In the genomic region with DNA sequence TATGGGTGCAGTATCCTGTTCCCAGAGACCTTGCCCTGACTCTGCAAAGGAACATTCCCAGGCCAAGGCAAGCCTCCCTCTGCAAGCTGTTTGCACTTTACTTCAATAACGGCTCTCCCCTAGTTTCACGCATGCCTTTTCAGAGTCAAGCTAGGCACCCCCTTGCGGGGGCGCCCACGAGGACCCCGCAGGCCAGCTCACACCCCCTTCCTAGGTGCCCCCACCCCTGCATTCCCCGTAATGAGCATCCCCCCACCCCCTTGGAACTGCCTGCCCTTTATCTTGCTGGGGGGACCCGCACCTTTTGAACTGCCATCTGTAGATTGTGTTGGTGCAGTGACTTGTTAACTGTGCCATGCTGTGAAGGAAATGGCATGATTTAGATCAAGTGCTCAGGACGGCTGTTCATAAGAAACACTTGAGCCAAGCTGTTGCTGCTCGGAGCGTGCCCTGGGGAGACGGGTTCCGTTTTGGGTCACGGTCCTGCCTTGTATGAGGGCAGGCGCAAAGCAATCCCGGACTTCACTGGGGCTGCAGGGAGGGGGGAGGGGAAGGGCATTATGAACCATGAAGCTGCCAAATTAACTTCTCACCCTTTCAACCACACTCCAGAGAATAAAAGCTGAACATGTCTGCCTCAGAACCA, we compare ENCODE assay signal across 9 mouse cellular contexts.
A peak's percentile ranks its signal among the peaks of the same experiment; 100 is the strongest.
DNase-seq lines count a peak whose midpoint lies in the region; ATAC-seq lines count a peak whose summit lies in the region.
"Had no signal": no experiment of that assay in that cellular context is flagged by ENCODE, and none has a peak within 500 bp of the region (broad histone marks: within the 10 kb centered on the region; RNA-seq: fewer than 3 reads in every experiment).

No protein-coding gene starts in this region.

- no peak for DNase-seq in kidney, adult 8-10 months
- DNase-seq in kidney, postnatal 36 days = peak; percentile 17 to 24
- no peak for DNase-seq in urinary bladder, postnatal 14 days (ENCODE audit: low spot score)
- no peak for DNase-seq in spleen, postnatal 36 days (ENCODE audit: low spot score in 2 of 2)
- no peak for DNase-seq in adrenal gland, adult 18-20 months (ENCODE audit: low spot score in 2 of 2)

- H3K4me3 ChIP-seq in kidney, embryonic 15.5 days (replicated peaks) = peak overlapping the region; percentile 23; the same call in 1 of the 2 replicates
- H3K4me3 ChIP-seq in embryonic facial prominence, embryonic 13.5 days = peak overlapping the region; percentile 24
- H3K4me3 ChIP-seq in neural tube, embryonic 13.5 days = peak overlapping the region; percentile 12

- H3K27me3 ChIP-seq in kidney, embryonic 15.5 days = no peaks in the 10 kb centered on the region
- peaks cover 27% of the 10 kb centered on the region for H3K27me3 ChIP-seq in embryonic facial prominence, embryonic 13.5 days
- peaks cover 12% of the 10 kb centered on the region; the same call in 1 of the 2 replicates for H3K27me3 ChIP-seq in neural tube, embryonic 13.5 days
- H3K27me3 ChIP-seq: Patski had no signal

- H3K36me3 ChIP-seq in kidney, embryonic 15.5 days = no peaks in the 10 kb centered on the region
- no peaks in the 10 kb centered on the region for H3K36me3 ChIP-seq in embryonic facial prominence, embryonic 13.5 days
- no peaks in the 10 kb centered on the region for H3K36me3 ChIP-seq in neural tube, embryonic 13.5 days

- peaks cover 13% of the 10 kb centered on the region for H3K4me1 ChIP-seq in kidney, embryonic 15.5 days
- peaks cover 32% of the 10 kb centered on the region for H3K4me1 ChIP-seq in embryonic facial prominence, embryonic 13.5 days
- H3K4me1 ChIP-seq in neural tube, embryonic 13.5 days (replicated peaks) = peaks cover 14% of the 10 kb centered on the region

- peak; percentile 65 for ATAC-seq in kidney, embryonic 15.5 days (replicated peaks; ENCODE audit: low FRiP score)
- ATAC-seq in embryonic facial prominence, embryonic 13.5 days (ENCODE audit: insufficient number of reproducible peaks, insufficient read depth, low FRiP score, low TSS enrichment, low read depth) = no peak
- ATAC-seq in neural tube, embryonic 13.5 days (ENCODE audit: low read depth) = peak; percentile 61; the same call in 1 of the 2 replicates
- ATAC-seq: Patski had no signal

- 5% methylated on average over 16 of the region's 16 CpGs for WGBS in kidney, embryonic 15.5 days
- WGBS in embryonic facial prominence, embryonic 13.5 days = 5% methylated on average over 16 of the region's 16 CpGs
- WGBS in neural tube, embryonic 13.5 days = 5% methylated on average over 16 of the region's 16 CpGs

- peak overlapping the region; percentile 47 for H3K4me2 ChIP-seq in kidney, embryonic 15.5 days
- H3K4me2 ChIP-seq in embryonic facial prominence, embryonic 13.5 days = peak overlapping the region; percentile 53
- H3K4me2 ChIP-seq in neural tube, embryonic 13.5 days = peak overlapping the region; percentile 53

- H3K9me3 ChIP-seq in kidney, embryonic 15.5 days (replicated peaks) = no peaks in the 10 kb centered on the region
- H3K9me3 ChIP-seq in embryonic facial prominence, embryonic 13.5 days = no peaks in the 10 kb centered on the region
- no peaks in the 10 kb centered on the region for H3K9me3 ChIP-seq in neural tube, embryonic 13.5 days

- H3K27ac ChIP-seq in kidney, embryonic 15.5 days = 0 out of 2 replicates have a peak overlapping the region, but pooled peaks have one; percentile 14
- H3K27ac ChIP-seq in embryonic facial prominence, embryonic 13.5 days = peak overlapping the region; percentile 33; the same call in 1 of the 2 replicates
- no peak overlapping the region for H3K27ac ChIP-seq in neural tube, embryonic 13.5 days (replicated peaks)

- 0 out of 2 replicates have a peak overlapping the region, but pooled peaks have one; percentile 2 for H3K9ac ChIP-seq in kidney, embryonic 15.5 days
- 0 out of 2 replicates have a peak overlapping the region, but pooled peaks have one; percentile 27 for H3K9ac ChIP-seq in embryonic facial prominence, embryonic 13.5 days
- H3K9ac ChIP-seq in neural tube, embryonic 13.5 days = no peak overlapping the region

Comparison
In these comparisons a context has a peak if more than half of its experiments do, and no peak if none do; other contexts are left out.
1. DNase-seq: peak in kidney, postnatal 36 days (2 of 2); none in kidney, adult 8-10 months (0 of 2), urinary bladder, postnatal 14 days (single experiment), spleen, postnatal 36 days (0 of 2) and adrenal gland, adult 18-20 months (0 of 2).
2. Peak in every context shown above with its lines, with median percentiles within 50 percentile points of each other: H3K4me2 ChIP-seq and H3K4me3 ChIP-seq.